Mouse (Mus musculus): ENCODE data around the gene Atrnl1. TPM values are rescaled to one million over a fixed set of nuclear protein-coding genes. Genes with fewer than 3 reads are reported as not detected.
A peak's percentile ranks its signal among the peaks of the same experiment; 100 is the strongest.

The Atrnl1 gene
- total RNA-seq, 2 experiments from 2014 or later = 63.4 to 68.6 TPM

DNA sequence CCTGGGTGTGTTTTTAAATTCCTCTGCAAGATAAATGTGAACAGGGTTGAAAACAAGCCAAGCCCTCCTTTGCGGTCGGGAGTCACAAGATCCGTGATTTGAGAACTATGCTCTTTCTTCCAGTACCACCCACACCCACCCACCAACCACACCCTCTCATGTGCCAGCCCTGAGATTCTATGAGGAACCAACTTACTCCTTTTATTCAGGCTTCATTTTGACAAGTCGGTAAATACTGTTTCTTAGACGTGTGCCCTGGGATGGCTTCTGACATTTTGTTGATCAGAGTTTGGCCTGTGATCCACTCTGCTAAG is 454.1 kb downstream of the Atrnl1 start:
- no peak for DNase-seq (ENCODE audit: low spot score in 2 of 2)

DNA sequence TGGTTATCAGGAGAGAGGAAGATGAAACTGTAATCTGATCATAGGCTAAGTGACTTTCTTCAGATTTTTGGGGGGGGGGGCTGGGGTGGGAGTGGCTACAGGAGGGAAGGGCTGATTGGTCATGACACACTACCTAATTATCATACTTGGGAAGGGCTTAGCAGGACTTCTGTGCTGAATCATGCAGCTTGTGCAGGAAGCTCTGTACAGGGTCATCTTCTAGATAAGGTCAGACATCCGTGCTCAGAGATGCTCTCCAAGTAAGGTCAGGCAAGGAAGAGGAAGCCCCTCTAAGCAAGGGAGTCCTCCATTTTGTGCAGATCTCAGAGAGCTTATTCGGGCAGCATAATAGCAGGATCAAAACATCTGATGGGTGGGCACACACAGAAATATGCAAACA is 454.7 kb downstream of the Atrnl1 start:
- no peak for DNase-seq (ENCODE audit: low spot score in 2 of 2)

DNA sequence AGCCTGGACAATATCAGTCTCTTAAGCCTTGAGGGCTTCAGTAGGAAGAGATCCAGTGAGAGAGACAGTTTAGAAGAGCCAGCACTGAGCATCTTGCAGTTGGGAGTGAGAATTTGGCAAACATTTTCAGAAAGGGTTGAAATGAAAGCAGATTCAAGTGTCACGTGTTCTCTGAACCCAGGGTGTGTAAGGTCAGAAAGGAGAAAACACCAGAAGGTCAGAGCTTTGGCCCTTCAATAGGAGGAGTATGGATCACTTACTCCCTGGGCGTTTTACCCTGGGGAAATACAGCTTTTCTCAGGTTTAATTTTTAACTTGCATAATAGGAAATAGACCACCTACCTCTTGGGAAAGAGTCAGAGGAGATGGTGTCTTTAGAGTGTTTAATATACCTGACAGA is 457.3 kb downstream of the Atrnl1 start:
- no peak for DNase-seq (ENCODE audit: low spot score in 2 of 2)

DNA sequence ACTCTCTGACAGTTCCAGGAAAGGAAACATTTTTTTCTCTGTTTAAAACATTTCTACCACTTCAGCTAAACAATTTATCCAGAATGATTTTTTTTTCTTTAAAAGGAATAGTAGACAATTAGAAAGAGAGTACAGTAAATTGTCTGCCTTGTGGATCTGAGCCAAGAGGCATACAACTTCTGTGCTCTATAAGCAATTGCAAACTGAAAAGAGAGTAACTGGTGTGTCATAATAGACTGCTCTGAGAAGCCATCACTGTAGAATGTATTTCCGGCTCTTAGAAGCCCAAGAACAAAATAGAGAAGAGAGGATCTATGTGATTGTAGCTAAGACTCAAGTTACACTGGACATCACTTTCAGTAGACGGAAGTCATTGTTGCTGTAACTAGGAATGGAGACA is 458.1 kb downstream of the Atrnl1 start:
- no peak for DNase-seq (ENCODE audit: low spot score in 2 of 2)

DNA sequence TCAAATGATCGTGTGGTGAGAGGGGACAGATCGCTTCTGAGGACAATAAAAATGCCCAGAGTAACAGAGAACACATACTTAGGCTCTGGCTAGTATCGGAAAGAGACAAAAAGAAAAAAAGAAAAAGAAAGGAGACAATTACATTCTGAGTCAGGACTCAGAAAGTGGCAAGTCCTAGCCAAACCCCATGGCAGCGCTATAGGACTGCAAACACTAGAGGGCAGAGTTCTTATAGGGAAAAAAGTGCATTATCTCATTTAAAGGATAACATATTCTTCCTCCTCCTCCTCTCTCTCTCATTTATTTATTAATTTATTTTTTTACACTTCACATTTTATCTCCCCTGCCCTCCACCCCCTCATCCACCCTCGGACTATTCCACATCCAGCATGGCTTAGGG is 461.6 kb downstream of the Atrnl1 start:
- DNase-seq (ENCODE audit: low spot score in 2 of 2) = no peak

DNA sequence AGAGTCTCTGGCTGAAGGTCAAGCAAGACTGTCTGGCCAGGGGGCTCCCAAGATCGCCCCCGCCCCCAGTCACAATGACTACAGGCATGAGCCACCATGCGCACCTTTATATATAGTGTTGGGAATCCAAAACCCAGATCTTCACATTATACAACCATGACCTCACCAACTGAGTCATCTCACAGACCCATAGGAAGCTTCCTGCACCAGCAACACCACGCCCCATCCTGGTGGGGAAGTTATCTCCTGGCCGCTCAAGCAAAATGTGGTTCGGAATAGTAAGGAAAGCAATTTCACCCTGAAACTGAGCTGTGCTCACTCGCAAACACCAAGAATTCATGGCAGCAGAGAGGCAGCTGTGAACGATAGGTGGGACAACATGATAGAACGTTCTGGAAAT is 462.0 kb downstream of the Atrnl1 start:
- DNase-seq (ENCODE audit: low spot score in 2 of 2) = no peak

DNA sequence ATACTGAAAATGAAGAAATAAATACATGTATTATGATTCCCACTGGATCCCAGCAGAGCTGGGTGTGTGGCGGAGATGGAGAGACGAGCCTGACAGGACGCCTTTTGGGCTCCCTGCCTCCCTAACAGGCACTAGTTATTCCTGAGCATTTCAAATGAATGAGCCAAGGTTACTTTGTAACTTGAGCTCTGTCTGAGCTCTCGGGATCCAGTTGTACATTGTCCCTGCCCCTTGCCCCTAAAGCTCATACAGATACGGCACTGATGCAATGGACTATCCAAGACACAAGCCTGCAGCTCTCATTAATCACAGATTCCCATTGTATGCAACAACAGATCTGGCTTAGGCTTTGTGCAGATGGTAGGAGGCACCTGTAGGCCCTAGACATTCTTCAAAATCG is 464.4 kb downstream of the Atrnl1 start:
- DNase-seq (ENCODE audit: low spot score in 2 of 2) = no peak

DNA sequence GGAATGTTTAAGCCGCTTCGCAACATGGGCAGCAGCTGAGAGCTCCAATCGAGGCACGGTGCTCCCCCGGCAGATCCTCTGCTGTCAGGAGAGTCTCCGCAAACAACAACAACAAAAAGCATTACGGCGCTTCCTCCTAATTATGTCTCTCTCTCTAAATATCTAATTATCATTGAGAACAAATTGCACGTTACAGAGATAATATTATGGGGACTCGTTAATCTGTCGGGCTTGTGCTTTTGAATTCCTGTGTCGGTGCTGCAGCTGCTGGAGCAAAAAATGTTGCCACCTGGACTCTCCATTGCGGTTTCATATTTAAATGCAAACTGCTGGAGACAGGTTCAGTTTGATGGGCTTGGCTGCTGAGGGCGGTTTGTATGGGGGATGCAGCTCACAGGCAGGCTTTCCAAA is 466.1 kb downstream of the Atrnl1 start:
- peak; percentile 20 to 37 for DNase-seq (ENCODE audit: low spot score in 2 of 2)

DNA sequence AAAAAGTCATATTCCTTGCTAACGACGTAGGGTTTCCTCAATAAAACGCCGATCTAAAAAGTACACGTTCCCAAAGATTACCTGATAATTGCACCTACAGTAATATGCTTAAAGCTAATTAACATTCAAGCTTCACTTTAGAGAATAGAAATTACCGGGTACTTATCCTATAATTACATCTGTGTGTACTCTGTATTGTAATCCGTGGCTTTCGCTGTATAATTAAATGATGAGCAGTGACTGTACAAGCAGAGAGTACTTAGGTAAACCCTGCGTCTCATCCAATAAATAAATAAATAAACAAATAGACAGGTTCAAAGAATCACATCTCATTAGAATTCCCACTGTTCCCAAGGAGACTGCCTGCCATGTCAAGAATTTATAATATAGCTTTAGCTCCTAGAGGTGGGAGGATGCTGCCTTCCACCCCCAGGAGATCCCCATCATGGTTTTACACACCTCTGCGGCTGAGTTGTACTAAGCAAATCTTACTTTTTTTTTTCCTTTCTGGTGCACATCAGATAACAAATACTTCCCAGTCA is 466.8 kb downstream of the Atrnl1 start:
- no peak for DNase-seq (ENCODE audit: low spot score in 2 of 2)

DNA sequence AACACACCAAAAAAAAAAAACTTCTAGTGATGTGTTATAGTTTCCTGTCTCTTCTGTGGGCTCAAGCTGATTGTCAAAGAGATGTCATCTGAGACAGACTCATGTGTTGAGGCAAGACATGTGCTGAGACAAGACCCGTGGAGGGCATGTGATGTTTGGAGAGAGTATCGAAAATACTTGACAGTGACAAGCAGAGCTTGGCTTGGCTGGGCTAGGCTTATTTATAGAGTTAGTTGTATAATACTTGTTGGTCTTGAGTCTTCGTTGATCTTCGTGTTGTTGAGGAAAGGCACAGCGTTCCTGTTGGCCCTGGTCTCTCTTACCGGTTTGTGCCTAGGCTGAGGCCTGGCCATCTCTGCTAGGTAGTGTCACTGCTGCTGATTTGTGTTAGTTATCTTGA is 469.3 kb downstream of the Atrnl1 start:
- DNase-seq (ENCODE audit: low spot score in 2 of 2) = no peak

DNA sequence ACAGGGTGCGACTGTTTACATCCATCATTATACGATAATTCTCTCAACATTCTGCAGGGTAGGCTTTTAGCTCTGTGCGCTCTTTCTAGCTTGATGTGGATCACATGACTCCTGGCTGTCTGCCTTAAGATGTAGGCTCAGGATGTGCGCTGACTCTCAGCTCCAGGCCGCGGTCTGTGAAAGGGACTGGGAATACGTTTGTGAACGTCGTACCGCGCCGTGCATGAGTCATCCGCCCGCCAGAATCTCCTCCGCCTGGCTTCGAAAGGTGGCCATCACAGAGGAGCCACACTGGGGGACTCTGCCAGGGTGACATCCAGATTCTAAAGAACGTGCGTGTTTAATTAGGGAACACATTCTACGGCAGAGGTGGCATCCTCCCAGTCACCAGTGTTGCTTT is 471.9 kb downstream of the Atrnl1 start:
- no peak for DNase-seq (ENCODE audit: low spot score in 2 of 2)

DNA sequence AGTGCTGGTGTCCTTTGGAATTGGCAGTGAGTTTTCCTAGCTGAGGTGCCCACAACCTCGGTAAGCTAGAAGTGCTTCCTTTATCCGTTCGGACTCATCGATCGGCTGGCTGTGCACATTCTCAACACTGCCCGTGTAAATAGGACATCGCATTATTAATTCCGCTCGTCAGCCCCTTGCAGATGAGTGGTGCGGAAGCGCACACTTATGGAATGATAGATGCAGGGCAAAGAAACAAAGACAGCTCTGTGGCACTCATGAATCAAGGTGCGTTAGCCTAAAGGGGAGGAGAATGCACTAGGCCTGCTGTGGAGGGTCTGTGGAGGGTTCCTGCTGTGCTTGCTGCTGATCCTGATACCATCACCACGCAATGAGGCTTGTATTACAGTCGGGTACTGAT is 474.0 kb downstream of the Atrnl1 start:
- no peak for DNase-seq (ENCODE audit: low spot score in 2 of 2)

DNA sequence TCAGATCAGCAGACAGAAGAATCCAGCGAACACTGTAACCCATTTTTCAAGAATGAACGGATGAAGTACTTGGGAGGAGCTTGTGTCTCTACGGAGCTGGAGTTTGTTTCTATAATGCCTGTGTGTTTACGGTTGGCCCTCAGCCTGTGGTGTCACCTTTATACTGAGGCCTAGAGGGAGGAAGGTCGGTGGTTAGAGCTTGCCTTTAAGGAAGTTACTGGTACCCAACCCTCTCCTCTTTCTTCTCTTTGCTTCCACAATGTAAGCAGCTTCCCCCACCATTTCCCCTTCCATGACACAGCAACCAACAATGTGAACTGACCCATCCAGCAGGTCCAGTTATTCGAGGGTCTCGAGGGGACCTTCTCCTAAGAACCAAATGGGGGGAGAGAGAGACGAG is 475.9 kb downstream of the Atrnl1 start:
- no peak for DNase-seq (ENCODE audit: low spot score in 2 of 2)

DNA sequence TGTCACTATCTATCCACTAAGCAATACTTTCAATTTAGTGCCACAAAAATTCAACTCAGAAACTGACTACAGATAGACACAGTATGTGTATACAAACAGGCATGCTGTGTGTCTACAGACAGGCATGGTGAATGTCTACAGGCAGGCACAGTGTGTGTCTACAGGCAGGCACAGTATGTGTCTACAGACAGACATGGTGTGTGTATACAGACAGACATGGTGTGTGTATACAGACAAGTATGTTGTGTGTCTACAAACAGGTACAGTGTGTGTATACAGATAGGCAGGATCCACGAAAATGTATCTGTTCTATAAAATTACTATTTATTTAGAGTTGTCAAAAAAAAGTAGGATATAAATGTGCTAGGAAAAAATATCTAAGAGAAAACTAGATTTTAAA is 477.1 kb downstream of the Atrnl1 start:
- DNase-seq (ENCODE audit: low spot score in 2 of 2) = no peak

DNA sequence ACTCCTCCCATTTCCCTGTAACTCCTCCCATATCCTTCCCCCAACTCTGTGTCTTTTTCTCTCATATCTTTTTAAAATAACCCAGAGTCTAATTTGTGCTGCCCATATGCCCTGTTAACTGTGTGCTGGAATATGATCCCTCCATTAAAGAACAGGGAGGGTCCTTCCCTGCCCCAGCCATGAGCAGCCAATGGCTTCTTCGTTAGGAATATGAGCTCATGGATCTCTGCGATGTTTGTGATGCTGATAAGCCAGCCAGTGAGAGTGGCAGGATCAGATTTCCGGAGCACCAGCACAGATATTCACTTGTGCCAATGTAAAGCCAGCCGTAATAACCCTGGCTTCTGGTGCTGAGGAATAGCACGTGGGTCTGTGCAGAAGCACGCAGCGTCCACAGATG is 477.6 kb downstream of the Atrnl1 start:
- no peak for DNase-seq (ENCODE audit: low spot score in 2 of 2)

DNA sequence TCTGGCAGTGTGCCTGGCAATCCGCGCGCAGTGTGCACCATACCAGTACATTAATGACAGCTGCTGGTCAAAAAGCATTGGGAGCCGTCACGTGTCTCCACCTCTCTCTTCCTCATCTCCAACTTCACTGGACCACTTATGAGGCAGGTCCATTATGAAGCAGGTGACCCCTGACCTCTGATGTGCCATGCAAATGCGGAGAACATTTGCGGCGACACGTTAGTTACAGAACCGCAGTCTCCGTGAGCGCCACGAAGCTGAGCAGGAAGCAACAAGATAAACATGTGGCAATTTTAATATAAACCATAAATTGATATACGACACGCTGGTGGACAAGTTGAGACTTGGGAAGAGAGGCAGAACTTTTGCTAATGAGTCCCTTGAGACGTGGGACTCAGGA is 481.1 kb downstream of the Atrnl1 start:
- no peak for DNase-seq (ENCODE audit: low spot score in 2 of 2)

DNA sequence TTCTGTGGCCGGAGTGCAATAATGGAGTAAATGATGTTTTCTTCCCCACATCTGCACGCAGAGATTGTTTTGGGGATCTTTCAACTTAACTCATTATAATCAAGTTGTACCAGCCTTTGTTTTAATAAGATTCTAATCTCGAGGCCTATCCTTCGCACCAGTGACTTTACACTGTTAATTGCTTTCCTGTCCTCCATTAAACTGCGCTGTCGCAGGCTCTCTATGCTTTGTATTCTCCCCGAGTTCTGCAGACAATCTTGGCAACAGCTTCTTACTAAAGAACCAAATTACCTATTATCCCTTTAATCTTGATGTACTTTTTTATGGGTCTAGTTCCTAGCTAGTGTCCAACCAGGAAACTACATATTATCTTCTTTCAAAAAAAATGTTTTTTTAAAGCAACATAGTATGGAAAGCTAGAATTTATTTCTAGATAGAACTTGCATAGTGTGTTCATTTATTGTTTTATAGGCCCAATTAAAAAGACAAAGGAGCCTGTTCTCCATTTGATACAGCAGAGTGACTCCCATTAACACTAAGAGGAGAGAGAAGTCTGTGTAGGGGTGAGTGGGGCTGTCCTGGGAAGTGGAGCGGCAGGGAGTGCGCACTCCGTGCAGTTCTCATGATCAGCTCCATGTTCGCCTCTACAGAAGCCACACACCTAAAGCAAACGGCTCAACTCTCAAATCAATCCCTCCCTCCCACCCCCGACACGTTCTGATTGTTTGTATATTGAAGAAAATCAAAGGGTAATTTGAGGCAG is 484.1 kb downstream of the Atrnl1 start:
- no peak for DNase-seq (ENCODE audit: low spot score in 2 of 2)

DNA sequence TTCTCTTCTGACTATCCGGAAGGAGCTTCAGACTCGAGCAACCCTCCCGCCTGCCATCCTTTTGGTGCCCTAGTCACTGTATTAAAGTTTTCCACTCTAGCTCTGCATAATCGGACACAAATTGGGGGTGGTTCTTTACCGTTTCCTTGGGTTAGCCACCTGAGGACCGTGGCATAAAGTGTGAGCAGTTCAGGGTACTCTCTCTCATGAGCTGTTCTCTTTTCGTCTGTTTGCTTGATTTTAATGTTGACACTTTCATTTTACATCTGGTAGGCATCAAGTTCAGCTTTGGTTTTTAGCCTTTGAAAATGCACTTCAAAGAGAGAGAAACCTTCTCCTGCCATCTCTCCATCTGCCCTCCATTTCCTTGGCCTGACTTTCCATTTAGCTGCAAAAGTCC is 484.9 kb downstream of the Atrnl1 start:
- no peak for DNase-seq (ENCODE audit: low spot score in 2 of 2)

DNA sequence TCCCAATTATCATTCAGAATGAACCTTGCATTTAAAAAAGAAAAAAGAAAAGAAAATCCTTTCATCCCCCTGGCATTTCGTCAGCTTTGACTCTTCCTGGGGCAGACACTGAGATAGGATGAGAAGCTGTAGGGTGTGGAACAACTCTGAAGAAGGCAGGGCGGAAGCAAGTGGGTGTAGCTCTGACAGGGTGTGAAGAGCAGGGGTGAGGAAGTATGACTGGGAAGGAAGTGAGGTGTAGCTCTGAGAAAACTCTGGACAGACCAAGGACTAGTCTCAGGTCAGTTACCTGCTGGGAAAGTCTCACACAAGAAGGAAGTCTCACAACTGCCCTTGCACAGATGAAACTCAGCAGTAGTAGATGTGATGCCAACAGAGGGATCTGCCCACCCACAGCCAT is 486.4 kb downstream of the Atrnl1 start:
- no peak for DNase-seq (ENCODE audit: low spot score in 2 of 2)

DNA sequence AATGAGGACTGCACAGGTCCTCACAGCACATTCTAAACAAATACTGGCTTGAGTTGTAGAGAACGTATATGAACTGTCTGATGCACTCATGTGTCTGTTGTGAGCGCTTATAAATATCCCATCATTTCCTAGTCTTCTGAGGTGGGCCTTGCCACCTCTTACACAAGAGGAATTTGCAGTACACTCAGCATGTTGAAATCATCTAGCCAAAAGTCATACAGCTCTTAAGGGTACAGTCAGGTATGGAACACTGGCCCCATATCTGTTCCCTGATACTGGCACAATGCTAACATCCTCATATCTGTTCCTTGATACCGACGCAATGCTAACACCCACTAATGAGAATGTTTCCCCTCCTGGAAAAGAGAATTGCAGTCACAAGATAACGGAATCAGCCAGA is 488.7 kb downstream of the Atrnl1 start:
- no peak for DNase-seq (ENCODE audit: low spot score in 2 of 2)

DNA sequence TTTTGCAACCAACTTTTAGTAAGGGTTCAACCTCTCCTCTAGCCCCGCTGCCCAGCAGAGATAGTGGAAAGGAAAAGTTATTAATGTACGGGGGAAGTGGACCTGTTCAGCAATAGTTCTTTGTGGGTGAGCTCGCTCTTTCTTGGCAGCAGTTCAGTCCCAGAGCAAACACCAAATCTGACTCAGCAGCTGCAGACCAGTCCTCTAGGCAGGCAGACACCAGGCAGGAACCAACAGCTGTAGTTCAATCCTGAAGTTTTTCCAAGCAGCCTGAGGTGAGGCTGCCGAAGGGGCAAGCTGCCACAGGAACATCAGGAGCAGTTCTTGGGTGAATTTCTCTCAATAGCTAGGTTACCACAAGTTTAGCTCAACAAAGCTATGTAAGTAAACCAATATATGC is 489.5 kb downstream of the Atrnl1 start:
- no peak for DNase-seq (ENCODE audit: low spot score in 2 of 2)

DNA sequence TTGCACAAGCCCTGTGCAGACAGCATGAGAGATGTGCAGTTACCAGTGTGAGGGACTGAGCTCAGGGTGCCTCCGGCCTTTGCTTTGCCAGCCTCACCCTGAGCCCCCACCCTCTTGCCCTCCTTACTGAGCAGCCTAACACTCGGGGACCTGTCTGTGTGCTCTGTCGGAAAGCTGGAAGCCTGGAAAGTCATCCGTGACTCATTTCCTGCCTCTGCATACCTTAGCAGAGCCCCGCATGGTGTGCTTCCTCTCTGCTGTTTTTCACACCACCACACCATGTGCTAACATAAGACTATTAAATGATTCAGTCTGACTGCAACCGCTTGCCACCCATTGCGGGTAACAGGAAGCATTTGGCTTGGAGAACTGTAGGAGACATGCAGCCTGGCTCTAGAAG is 493.7 kb downstream of the Atrnl1 start:
- peak; percentile 31 to 55 for DNase-seq (ENCODE audit: low spot score in 2 of 2)

DNA sequence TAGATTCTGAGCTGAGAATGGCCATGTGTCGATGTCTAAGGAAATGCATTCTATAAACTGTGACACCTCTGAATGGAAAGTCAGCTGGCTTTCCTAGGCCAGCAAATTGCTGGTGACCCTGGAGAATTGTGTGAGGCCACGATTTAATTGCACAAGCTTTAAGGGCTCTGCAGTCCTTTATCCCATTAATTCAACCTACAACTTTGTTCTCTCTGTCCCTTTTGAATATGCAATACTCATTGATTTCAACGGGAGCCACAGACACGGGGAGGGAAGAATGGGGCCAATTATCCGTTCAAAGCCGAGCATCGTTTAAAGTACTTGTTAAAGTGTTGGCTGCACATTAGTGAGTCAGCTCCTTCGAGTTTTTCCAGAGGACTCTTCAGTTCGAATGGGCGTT is 496.8 kb downstream of the Atrnl1 start:
- peak in 1 of 2 experiments; percentile 44 for DNase-seq (ENCODE audit: low spot score in 2 of 2)

DNA sequence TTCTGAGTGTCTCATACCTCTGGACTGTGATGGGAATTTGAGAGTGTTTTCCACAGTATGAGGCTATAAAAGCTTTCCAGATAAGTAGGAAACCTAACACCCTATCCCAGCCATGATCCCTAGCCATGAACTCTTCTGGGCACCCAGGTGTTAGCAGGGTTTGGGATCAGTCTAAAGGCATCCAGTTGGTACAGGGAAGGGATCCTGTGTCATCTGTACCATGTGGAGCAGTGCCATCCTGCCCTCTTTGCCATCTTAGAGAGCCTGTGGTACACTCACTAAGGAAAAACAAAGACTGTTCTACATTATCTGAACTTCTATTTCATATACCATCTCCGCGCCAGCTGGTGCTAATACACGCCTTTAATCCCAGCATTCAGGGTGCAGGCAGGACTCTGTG is 499.7 kb downstream of the Atrnl1 start:
- DNase-seq (ENCODE audit: low spot score in 2 of 2) = no peak
